Mouse (Mus musculus) myocyte (in vitro differentiated cells): ENCODE measurements around the gene Cntnap5b.

Experiments
- POLR2AphosphoS2 ChIP-seq: IDR thresholded peaks from one replicate; pipeline ENCODE4 v1.6.1; 2011; ENCODE audit warnings: low read depth, control low read depth; ENCODE audit not compliant: insufficient read length
- SRF ChIP-seq: IDR thresholded peaks from one replicate; pipeline ENCODE4 v1.6.1; 2011; ENCODE audit warnings: low read depth; ENCODE audit not compliant: control insufficient read depth, insufficient read length
- USF1 ChIP-seq: IDR thresholded peaks from one replicate; pipeline ENCODE4 v1.6.1; 2011; ENCODE audit warnings: low read depth, mild to moderate bottlenecking, control low read depth, moderate library complexity

GRCm38 (mm10) chr1:100101017-100101416 lies 328.5 kb downstream of the Cntnap5b start:
- TF ChIP-seq SRF (no peak), USF1 (no peak), POLR2AphosphoS2 (no peak)
